Mouse (Mus musculus) stomach, embryonic 16.5 days (tissue): ENCODE data around the gene Dcn. TPM values are rescaled to one million over a fixed set of nuclear protein-coding genes. Genes with fewer than 3 reads are reported as not detected.

Experiments
- ATAC-seq: fragments of 200-750 bp; cut with Nextera tagmentation; 2 replicates; pipeline ENCODE4 v1.8.0; 2017; ENCODE audit warnings: moderate number of reproducible peaks, moderate TSS enrichment; ENCODE audit not compliant: insufficient read depth, low FRiP score
- H3K27ac ChIP-seq: fragments of 300-500 bp; sonication (generic); 2 replicates; pipeline ENCODE4 v1.5.1; 2014; ENCODE audit warnings: low read length
- H3K27me3 ChIP-seq: fragments of 300-500 bp; sonication (generic); 2 replicates; pipeline ENCODE4 v1.6.1; 2014; ENCODE audit warnings: low read length, control low read depth, mixed read lengths; ENCODE audit not compliant: control insufficient read depth, insufficient read depth
- H3K36me3 ChIP-seq: fragments of 300-500 bp; sonication (generic); 2 replicates; pipeline ENCODE4 v1.6.1; 2014; ENCODE audit warnings: low read length; ENCODE audit not compliant: control insufficient read depth, insufficient read depth
- H3K4me1 ChIP-seq: fragments of 300-500 bp; sonication (generic); 2 replicates; pipeline ENCODE4 v1.6.1; 2014; ENCODE audit warnings: low read length, control low read depth, mixed read lengths; ENCODE audit not compliant: control insufficient read depth, insufficient read depth
- H3K4me2 ChIP-seq: fragments of 300-500 bp; sonication (generic); 2 replicates; pipeline ENCODE4 v1.6.1; 2014; ENCODE audit warnings: low read depth, low read length, mixed read lengths
- H3K4me3 ChIP-seq: fragments of 300-500 bp; sonication (generic); replicated peaks from 2 replicates; pipeline ENCODE4 v1.5.1; 2014; ENCODE audit warnings: mild to moderate bottlenecking, low read length
- H3K9ac ChIP-seq: fragments of 300-500 bp; sonication (generic); 2 replicates; pipeline ENCODE4 v1.6.1; 2014; ENCODE audit warnings: low read length
- H3K9me3 ChIP-seq: fragments of 300-500 bp; sonication (generic); replicated peaks from 2 replicates; pipeline ENCODE4 v1.6.1; 2016; ENCODE audit warnings: low read length, control low read depth; ENCODE audit not compliant: control insufficient read depth
- WGBS: fragments of 180-500 bp; shearing (Covaris S2); extraction: QIAGEN DNeasy Blood & Tissue Kit; methylation state at CpG from one replicate; pipeline ENCODE4 v1.1.7; 2014; 5-methylcytosine and 5-hydroxymethylcytosine counted together
- polyA plus RNA-seq: library from polyadenylated mRNA; unstranded; fragments of >200 nt; fragmentation: Nextera tagmentation; extraction: Ambion mirVana; gene quantifications from 2 replicates; pipeline ENCODE4 v1.2.1, GENCODE M21; 2015

Gene Dcn
- polyA plus RNA-seq, 1 experiment from 2014 or later = 772 TPM

DNA sequence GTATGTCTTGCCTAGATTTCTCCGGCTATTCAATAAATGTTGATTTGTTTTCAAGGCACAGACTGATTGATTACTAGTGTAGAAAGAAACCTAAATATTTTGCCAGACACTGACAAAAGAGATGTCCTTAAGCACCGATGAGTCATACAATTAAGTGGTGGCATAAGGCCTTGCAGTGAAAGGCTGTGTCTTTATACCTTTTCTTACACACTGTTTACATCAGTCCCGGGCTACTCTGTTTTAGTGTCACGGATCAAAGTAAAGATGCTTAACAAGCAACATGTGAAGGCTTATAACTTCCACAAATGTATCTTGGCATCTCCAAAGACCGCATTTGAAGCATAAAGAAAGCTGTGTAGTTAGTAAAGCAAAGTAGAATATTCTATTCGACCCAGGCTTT lies 3.9 kb upstream of the Dcn start:
- no peak overlapping the region for H3K9ac ChIP-seq
- H3K9me3 ChIP-seq = no peaks in the 10 kb centered on the region
- no peak overlapping the region for H3K4me2 ChIP-seq
- WGBS = 28% methylated on average over 6 of the region's 6 CpGs
- H3K27ac ChIP-seq = no peak overlapping the region
- ATAC-seq = no peak
- H3K4me3 ChIP-seq = no peak overlapping the region
- H3K4me1 ChIP-seq = peaks cover 5% of the 10 kb centered on the region
- H3K36me3 ChIP-seq = no peaks in the 10 kb centered on the region
- H3K27me3 ChIP-seq = no peaks in the 10 kb centered on the region

DNA sequence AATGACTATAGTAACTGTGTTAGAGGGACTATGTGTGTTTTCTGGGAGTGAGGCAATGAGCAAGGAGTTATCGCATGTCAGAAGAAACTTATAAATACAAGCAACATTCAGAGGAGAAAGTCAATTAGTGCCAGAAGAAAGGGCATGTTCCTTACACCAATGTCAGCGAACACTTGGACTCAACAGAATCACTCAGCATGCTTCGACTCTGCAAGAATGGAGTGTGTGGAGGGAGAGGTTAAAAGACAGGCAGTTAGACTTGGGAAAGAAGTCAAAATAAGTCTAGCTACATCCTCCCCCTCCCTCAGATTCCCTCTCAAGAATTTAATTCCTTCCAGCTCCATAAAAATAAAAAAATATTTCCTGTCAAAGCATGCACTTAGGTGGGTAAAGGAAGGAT lies 1.1 kb upstream of the Dcn start:
- peak overlapping the region; percentile 87 for H3K27ac ChIP-seq

DNA sequence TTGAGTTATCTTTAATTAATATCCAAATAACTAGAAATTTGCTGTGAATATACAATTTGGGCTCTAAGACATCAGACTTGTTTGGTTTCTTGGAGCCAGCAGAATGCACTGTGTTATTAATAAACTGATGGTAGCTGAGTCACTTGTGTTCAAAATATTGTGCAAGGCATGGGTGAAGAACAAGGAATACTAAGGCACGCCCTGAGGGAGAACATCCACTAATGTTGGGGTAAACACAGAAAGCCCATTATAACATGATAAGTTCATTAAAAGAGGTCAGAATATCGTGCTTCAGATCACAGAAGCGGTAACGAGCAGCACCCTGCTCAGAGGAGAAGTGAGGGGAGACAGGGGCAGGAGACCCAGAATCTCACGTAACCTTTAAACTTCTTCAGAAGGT lies 2.7 kb downstream of the Dcn start:
- no peaks in the 10 kb centered on the region for H3K36me3 ChIP-seq
- peaks cover 5% of the 10 kb centered on the region; the same call in 1 of the 2 replicates for H3K4me1 ChIP-seq
- WGBS = 79% methylated on average over 5 of the region's 5 CpGs
- H3K4me2 ChIP-seq = peak overlapping the region; percentile 41
- no peak for ATAC-seq
- H3K9me3 ChIP-seq = no peaks in the 10 kb centered on the region
- H3K27me3 ChIP-seq = no peaks in the 10 kb centered on the region
- peak overlapping the region; percentile 12; the same call in 1 of the 2 replicates for H3K27ac ChIP-seq
- H3K9ac ChIP-seq = no peak overlapping the region; the same call in 1 of the 2 replicates
- peak overlapping the region; percentile 29 for H3K4me3 ChIP-seq

More for the DNA sequence above, 1.1 kb upstream of the Dcn start:
- no peak overlapping the region for H3K4me3 ChIP-seq
- peaks cover 5% of the 10 kb centered on the region; the same call in 1 of the 2 replicates for H3K4me1 ChIP-seq
- H3K4me2 ChIP-seq = no peak overlapping the region
- 0 out of 2 replicates have a peak overlapping the region, but pooled peaks have one; percentile 10 for H3K9ac ChIP-seq
- WGBS = 39% methylated on average over 3 of the region's 3 CpGs
- no peaks in the 10 kb centered on the region for H3K36me3 ChIP-seq
- H3K9me3 ChIP-seq = no peaks in the 10 kb centered on the region
- no peak for ATAC-seq
- no peaks in the 10 kb centered on the region for H3K27me3 ChIP-seq

DNA sequence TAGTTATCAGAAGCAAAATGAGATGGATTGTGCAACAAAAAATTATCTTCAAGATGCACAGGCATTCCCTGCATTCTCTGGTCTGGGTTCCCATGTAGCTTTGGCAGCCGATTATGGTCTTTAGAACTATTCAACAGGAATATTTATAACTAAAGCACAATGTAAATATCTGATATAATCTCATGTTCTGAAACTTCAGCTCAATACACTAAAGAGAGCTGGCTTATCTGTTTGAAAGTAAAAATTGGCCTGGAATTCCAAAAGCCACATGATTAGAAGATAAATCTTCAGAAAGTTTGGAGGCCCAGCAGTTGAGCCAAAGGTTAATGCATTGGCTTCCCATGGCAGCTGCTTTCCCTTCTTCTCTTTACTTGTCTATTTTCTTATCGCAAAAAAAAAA lies 4.6 kb downstream of the Dcn start:
- H3K36me3 ChIP-seq = no peaks in the 10 kb centered on the region
- H3K4me1 ChIP-seq = no peaks in the 10 kb centered on the region
- H3K4me3 ChIP-seq = no peak overlapping the region
- H3K4me2 ChIP-seq = peak overlapping the region; percentile 2; the same call in 1 of the 2 replicates
- no peak overlapping the region for H3K9ac ChIP-seq
- ATAC-seq = no peak
- no peak overlapping the region; the same call in 1 of the 2 replicates for H3K27ac ChIP-seq
- 25% methylated on average over 2 of the region's 2 CpGs for WGBS
- no peaks in the 10 kb centered on the region for H3K9me3 ChIP-seq
- no peaks in the 10 kb centered on the region for H3K27me3 ChIP-seq

DNA sequence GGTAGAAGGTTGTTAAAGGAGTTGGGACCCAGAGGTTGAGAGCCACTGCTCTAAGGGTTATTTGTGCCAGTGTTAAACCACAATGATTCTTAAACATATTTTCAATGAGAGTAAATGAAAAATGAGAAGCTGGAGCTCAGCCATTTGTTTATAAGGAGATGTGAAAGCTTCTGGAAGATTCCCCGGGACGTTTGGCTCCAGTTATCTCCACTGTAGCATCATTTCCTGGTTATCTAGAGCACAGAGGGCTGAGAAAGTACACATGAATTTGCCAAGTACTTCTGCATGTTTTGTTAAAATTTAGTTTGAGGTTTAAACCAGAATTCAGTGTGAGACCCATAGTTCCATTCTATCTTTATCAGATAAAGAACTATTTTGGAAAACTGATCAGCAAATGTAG lies 5.7 kb downstream of the Dcn start:
- Histone ChIP-seq H3K9me3 (no peaks in the 10 kb centered on the region), H3K4me2 (peak overlapping the region; percentile 19; the same call in 1 of the 2 replicates), H3K4me1 (no peaks in the 10 kb centered on the region), H3K27me3 (no peaks in the 10 kb centered on the region), H3K9ac (no peak overlapping the region), H3K4me3 (no peak overlapping the region), H3K36me3 (no peaks in the 10 kb centered on the region), H3K27ac (peak overlapping the region; percentile 37)
- WGBS = 43% methylated on average over 2 of the region's 2 CpGs
- ATAC-seq = no peak

DNA sequence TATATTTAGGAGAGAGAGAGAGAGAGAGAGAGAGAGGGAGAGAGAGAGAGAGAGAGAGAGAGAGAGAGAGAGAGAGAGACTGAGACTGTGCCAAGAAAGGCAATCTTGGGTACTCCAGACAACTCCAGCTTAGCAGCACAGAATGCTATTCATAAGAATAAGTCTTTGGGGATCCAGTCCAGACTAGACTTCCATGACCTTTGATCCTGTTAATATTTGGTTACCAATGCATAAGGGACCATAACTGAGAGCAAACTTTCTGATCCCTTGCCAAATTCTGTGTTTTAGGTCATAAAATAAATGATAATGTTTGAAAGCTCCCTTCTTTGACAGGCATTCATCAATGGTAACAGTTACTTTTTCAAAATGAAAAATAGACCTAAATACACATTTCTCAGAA lies 6.7 kb downstream of the Dcn start:
- Histone ChIP-seq H3K9ac (no peak overlapping the region), H3K4me2 (no peak overlapping the region), H3K27me3 (no peaks in the 10 kb centered on the region), H3K4me3 (no peak overlapping the region), H3K27ac (no peak overlapping the region), H3K4me1 (no peaks in the 10 kb centered on the region), H3K9me3 (no peaks in the 10 kb centered on the region), H3K36me3 (no peaks in the 10 kb centered on the region)
- ATAC-seq = no peak

DNA sequence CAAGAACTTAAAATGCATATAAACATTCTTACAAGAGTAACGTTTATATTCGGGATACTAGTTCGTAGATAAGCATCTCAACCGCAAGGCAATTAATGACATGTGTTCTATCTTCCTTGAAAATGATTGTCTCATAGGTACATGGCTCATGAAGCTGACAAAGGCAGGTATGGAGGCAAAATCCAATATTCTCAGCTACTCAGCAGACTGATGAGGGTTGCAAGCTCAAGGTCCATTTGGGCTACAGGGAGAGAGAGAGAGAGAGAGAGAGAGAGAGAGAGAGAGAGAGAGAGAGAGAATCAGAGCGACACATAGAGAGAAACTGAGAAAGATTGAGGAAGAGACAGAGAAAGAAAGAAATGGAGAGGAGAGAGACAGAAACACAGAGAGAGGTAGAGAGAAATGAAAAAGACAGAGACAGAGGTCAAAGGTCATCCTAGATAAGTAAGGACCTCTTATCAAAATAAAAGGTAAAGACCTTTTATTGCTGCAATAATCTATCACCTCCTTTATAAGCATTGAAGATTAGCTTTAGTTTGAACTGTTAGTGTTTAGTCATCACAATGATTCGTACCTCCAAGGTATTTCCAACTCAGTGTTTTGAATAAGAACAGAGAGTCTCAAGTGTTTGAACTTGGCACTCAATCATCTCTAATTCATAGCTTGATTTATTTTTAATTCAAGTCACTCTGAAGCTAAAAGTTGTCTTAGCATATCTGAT lies 8.0 kb downstream of the Dcn start:
- Histone ChIP-seq H3K4me1 (no peaks in the 10 kb centered on the region), H3K9me3 (no peaks in the 10 kb centered on the region), H3K36me3 (no peaks in the 10 kb centered on the region), H3K4me2 (no peak overlapping the region), H3K4me3 (no peak overlapping the region), H3K27me3 (no peaks in the 10 kb centered on the region), H3K9ac (no peak overlapping the region), H3K27ac (no peak overlapping the region)
- ATAC-seq = no peak
- 68% methylated on average over 6 of the region's 6 CpGs for WGBS

DNA sequence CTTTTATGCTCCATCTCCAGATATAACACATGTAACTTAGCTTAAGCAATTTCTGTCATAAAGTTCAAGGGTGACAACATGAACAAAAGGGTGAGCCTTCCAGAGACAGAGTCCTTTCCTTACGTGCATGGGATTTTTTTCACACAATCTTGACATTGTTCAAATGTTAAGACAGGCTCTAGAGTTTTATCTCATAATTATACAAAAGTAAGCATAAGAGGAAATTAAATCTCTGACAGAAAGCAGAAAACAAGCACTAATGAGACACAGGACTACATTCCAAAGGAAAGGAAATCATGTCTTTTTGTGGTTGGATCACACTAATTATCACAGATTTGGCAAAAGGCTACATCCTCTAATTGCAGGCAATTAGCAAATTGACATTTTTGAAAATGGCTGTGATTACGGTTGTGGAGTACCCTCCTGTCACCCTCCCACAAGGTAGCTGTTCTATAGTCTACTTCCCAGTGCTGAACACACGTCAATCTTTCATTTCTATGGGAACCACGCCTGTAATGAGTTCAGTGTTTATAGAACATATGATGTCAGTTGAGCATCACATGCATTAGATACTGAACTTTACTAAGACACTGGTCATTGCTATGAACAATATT lies 13.1 kb downstream of the Dcn start:
- no peaks in the 10 kb centered on the region for H3K27me3 ChIP-seq
- 71% methylated on average over 4 of the region's 4 CpGs for WGBS
- H3K27ac ChIP-seq = no peak overlapping the region
- no peaks in the 10 kb centered on the region for H3K9me3 ChIP-seq
- no peak for ATAC-seq
- H3K9ac ChIP-seq = no peak overlapping the region
- no peaks in the 10 kb centered on the region for H3K4me1 ChIP-seq
- no peak overlapping the region for H3K4me2 ChIP-seq
- H3K36me3 ChIP-seq = no peaks in the 10 kb centered on the region
- H3K4me3 ChIP-seq = no peak overlapping the region

DNA sequence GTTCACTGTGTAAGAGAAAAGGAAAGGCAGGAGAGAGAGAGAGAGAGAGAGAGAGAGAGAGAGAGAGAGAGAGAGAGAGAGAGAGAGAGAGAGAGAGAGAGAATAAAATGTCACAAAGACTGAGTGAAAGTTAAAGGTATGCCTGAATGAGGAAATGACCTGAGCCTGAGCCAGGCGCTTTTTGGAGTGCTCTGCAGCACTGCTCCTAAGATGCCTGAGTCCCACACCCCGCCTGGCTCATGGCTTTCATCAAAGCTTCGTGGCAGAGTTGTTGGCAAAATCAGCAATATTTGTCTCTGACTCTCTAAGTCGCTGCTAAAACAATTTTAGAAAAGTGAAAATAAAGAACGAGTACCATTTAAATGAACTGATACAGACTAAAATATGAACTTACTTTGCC lies 18.2 kb downstream of the Dcn start:
- no peaks in the 10 kb centered on the region for H3K9me3 ChIP-seq
- no peak overlapping the region for H3K27ac ChIP-seq
- H3K4me3 ChIP-seq = no peak overlapping the region
- H3K27me3 ChIP-seq = no peaks in the 10 kb centered on the region
- no peaks in the 10 kb centered on the region for H3K4me1 ChIP-seq
- H3K36me3 ChIP-seq = no peaks in the 10 kb centered on the region
- ATAC-seq = no peak
- WGBS = 53% methylated on average over 5 of the region's 5 CpGs
- no peak overlapping the region for H3K9ac ChIP-seq
- no peak overlapping the region for H3K4me2 ChIP-seq
